Mouse (Mus musculus): Measurements from ENCODE around the gene Dip2b.

The Dip2b gene

GRCm38 (mm10) chr15:100129151-100129790 lies 90.8 kb downstream of the Dip2b start:
- DNase-seq (ENCODE audit: low read depth, low spot score): no peak

- DNase-seq (ENCODE audit: low read depth, low spot score): no peak
Measured at GRCm38 (mm10) chr15:100139665-100140064, 101.2 kb downstream of the Dip2b start.

GRCm38 (mm10) chr15:100140428-100140827 lies 102.0 kb downstream of the Dip2b start:
- no peak for DNase-seq (ENCODE audit: low read depth, low spot score)

- DNase-seq (ENCODE audit: low read depth, low spot score): no peak
Measured at GRCm38 (mm10) chr15:100143091-100143801, 104.8 kb downstream of the Dip2b start.

- peak; percentile 25 for DNase-seq (ENCODE audit: low read depth, low spot score)
Measured at GRCm38 (mm10) chr15:100144854-100145824, 106.7 kb downstream of the Dip2b start.

- DNase-seq (ENCODE audit: low read depth, low spot score): no peak
Measured at GRCm38 (mm10) chr15:100145917-100146316, 107.5 kb downstream of the Dip2b start.

GRCm38 (mm10) chr15:100150593-100150992 lies 112.1 kb downstream of the Dip2b start:
- DNase-seq (ENCODE audit: low read depth, low spot score): no peak

- no peak for DNase-seq (ENCODE audit: low read depth, low spot score)
Measured at GRCm38 (mm10) chr15:100152321-100152720, 113.9 kb downstream of the Dip2b start.

GRCm38 (mm10) chr15:100153024-100153423 lies 114.6 kb downstream of the Dip2b start:
- no peak for DNase-seq (ENCODE audit: low read depth, low spot score)

GRCm38 (mm10) chr15:100156095-100156707 lies 117.7 kb downstream of the Dip2b start:
- DNase-seq (ENCODE audit: low read depth, low spot score): no peak

GRCm38 (mm10) chr15:100156781-100157470 lies 118.5 kb downstream of the Dip2b start:
- DNase-seq (ENCODE audit: low read depth, low spot score): no peak

GRCm38 (mm10) chr15:100158985-100159384 lies 120.5 kb downstream of the Dip2b start:
- no peak for DNase-seq (ENCODE audit: low read depth, low spot score)

- no peak for DNase-seq (ENCODE audit: low read depth, low spot score)
Measured at GRCm38 (mm10) chr15:100161747-100162280, 123.3 kb downstream of the Dip2b start.

GRCm38 (mm10) chr15:100163381-100164051 lies 125.1 kb downstream of the Dip2b start:
- no peak for DNase-seq (ENCODE audit: low read depth, low spot score)

GRCm38 (mm10) chr15:100166464-100166863 lies 128.0 kb downstream of the Dip2b start:
- DNase-seq (ENCODE audit: low read depth, low spot score): no peak

- no peak for DNase-seq (ENCODE audit: low read depth, low spot score)
Measured at GRCm38 (mm10) chr15:100167791-100168190, 129.3 kb downstream of the Dip2b start.

- no peak for DNase-seq (ENCODE audit: low read depth, low spot score)
Measured at GRCm38 (mm10) chr15:100168191-100168606, 129.7 kb downstream of the Dip2b start.

GRCm38 (mm10) chr15:100175176-100175575 lies 136.7 kb downstream of the Dip2b start:
- DNase-seq (ENCODE audit: low read depth, low spot score): no peak

GRCm38 (mm10) chr15:100177167-100177566 lies 138.7 kb downstream of the Dip2b start:
- no peak for DNase-seq (ENCODE audit: low read depth, low spot score)

GRCm38 (mm10) chr15:100177575-100177974 lies 139.1 kb downstream of the Dip2b start:
- no peak for DNase-seq (ENCODE audit: low read depth, low spot score)
